Mouse (Mus musculus): ENCODE measurements around the gene Hrh1.
"Not testable (repeated sequence)": the region's sequence is repeated elsewhere in the genome, so short reads cannot be mapped to it uniquely, and the experiment has no call there.

Hrh1 gene

DNA sequence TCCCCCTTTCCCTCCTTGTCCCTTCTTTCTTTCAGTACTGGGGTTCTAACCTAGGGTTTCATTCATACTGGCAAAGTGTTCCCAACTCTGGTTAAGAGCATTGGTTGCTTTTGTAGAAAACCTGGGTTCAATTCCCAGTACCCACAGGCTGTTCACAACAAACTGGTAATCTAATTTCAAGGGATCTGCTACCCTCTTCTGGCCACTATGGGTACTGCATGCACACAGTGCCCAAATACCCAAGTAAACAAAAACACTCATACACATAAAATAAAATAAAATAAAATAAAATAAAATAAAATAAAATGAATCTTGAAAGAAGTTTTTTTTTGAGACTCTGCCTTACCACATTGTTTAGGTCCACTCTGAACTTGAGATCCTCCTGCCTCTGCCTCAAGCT is 63.8 kb downstream of the Hrh1 start:
- peak; percentile 28 for DNase-seq (ENCODE audit: low read depth, low spot score)

- DNase-seq (ENCODE audit: low read depth, low spot score): peak; percentile 28
These were observed 65.0 kb downstream of the Hrh1 start for GRCm38 (mm10) chr6:114462747-114463146.

GRCm38 (mm10) chr6:114473541-114473940 is 75.8 kb downstream of the Hrh1 start:
- no peak for DNase-seq (ENCODE audit: low read depth, low spot score)

GRCm38 (mm10) chr6:114474059-114474458 is 76.3 kb downstream of the Hrh1 start:
- no peak for DNase-seq (ENCODE audit: low read depth, low spot score)

GRCm38 (mm10) chr6:114474911-114475310 is 77.2 kb downstream of the Hrh1 start:
- no peak for DNase-seq (ENCODE audit: low read depth, low spot score)

GRCm38 (mm10) chr6:114478771-114479170 is 81.0 kb downstream of the Hrh1 start:
- no peak for DNase-seq (ENCODE audit: low read depth, low spot score)

- no peak for DNase-seq (ENCODE audit: low read depth, low spot score)
These were observed 82.1 kb downstream of the Hrh1 start for GRCm38 (mm10) chr6:114479644-114480410.

DNA sequence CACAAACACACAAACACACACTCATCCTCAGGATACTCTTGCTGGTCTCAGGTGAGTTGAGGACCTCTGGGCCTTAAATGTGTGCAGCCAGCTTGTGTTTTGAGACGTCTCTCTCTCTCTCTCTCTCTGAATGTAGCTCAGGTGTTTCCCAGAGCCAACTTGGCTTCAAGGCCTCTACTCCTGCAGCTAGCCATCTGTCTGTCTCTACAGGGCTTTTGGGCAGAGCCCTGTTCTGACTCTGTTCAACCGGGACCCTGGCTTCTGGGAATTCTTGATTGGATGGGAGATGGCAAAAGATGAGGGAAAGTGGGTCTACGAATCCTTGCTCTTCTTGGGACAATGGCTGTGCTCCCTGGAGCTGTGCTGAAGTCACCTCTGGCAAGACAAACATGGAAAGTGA is 91.6 kb downstream of the Hrh1 start:
- DNase-seq (ENCODE audit: low read depth, low spot score): no peak

DNA sequence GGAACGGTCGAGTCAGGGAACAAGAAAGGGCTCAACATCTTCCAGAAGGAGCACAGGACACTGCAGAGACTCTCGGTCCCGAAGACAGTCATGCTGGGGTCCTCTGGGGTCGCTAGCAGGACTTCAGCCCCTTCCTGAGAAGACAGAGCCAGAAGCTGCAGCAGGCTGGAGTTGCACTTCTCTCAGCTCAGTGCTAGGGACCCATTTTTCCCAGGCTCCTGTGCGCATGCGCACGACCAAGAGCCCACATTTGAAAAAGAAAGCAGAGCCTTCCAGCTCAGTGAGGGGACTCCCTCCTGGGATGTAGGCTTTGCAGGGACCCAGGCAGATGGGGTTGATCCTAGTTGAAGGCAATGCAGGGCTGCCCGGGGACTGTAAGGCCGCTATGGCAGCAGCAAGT is 94.9 kb downstream of the Hrh1 start:
- DNase-seq (ENCODE audit: low read depth, low spot score): not testable (repeated sequence)

- not testable (repeated sequence) for DNase-seq (ENCODE audit: low read depth, low spot score)
These were observed 97.3 kb downstream of the Hrh1 start for GRCm38 (mm10) chr6:114494987-114495386.

DNA sequence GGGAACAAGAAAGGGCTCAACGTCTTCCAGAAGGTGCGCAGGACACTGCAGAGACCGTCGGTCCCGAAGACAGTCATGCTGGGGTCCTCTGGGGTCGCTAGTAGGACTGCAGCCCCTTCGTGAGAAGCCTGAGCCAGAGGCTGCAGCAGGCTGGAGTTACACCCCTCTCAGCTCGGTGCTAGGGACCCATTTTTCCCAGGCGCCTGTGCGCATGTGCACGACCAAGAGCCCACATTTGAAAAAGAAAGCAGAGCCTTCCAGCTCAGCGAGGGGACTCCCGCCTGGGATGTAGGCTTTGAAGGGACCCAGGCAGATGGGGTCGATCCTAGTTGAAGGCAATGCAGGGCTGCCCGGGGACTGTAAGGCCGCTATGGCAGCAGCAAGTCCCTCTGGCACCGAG is 116.3 kb downstream of the Hrh1 start:
- DNase-seq (ENCODE audit: low read depth, low spot score): not testable (repeated sequence)

DNA sequence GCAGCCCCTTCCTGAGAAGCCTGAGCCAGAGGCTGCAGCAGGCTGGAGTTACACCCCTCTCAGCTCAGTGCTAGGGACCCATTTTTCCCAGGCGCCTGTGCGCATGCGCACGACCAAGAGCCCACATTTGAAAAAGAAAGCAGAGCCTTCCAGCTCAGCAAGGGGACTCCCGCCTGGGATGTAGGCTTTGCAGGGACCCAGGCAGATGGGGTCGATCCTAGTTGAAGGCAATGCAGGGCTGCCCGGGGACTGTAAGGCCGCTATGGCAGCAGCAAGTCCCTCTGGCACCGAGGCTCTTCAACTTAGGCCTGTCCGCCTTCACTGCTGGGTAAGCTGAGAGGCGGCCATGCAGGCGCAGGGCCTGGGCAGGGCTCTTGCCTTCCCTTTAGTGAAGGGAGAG is 131.0 kb downstream of the Hrh1 start:
- DNase-seq (ENCODE audit: low read depth, low spot score): not testable (repeated sequence)
